Mouse (Mus musculus) kidney, adult 2 months (tissue): ENCODE data around the gene E130114P18Rik. TPM values are rescaled to one million over a fixed set of nuclear protein-coding genes. Genes with fewer than 3 reads are reported as not detected.

ENCODE experiments used
- DNase-seq: peaks from one replicate; pipeline ENCODE4 v3.0.0; 2021
- H3K27ac ChIP-seq: fragments of 200-500 bp; 2 replicates; pipeline ENCODE4 v1.5.1; 2012; ENCODE audit warnings: low read depth, low read length, control low read depth, inconsistent platforms; ENCODE audit not compliant: insufficient read depth
- H3K27me3 ChIP-seq: fragments of 200-500 bp; replicated peaks from 2 replicates; pipeline ENCODE4 v1.6.1; 2012; ENCODE audit warnings: mild to moderate bottlenecking, moderate library complexity, low read length, inconsistent platforms; ENCODE audit not compliant: control insufficient read depth, insufficient read depth
- H3K36me3 ChIP-seq: fragments of 200-500 bp; 2 replicates; pipeline ENCODE4 v1.6.1; 2012; ENCODE audit warnings: mild to moderate bottlenecking, moderate library complexity, low read length, inconsistent platforms; ENCODE audit not compliant: control insufficient read depth, insufficient read depth
- H3K4me1 ChIP-seq: fragments of 200-500 bp; 2 replicates; pipeline ENCODE4 v1.6.1; 2011; ENCODE audit warnings: low read length; ENCODE audit not compliant: control insufficient read depth, insufficient read depth
- H3K4me3 ChIP-seq: fragments of 200-500 bp; 2 replicates; pipeline ENCODE4 v1.5.1; 2011; ENCODE audit warnings: mild to moderate bottlenecking, low read depth, low read length, control low read depth; ENCODE audit not compliant: insufficient read depth
- CTCF ChIP-seq: fragments of 200-500 bp; conservative IDR thresholded peaks from 2 replicates; pipeline ENCODE4 v1.5.1; 2011; ENCODE audit warnings: low read depth, mild to moderate bottlenecking, control low read depth, low read length, moderate library complexity, mixed read lengths; ENCODE audit not compliant: insufficient read depth, insufficient read length
- POLR2A ChIP-seq: fragments of 200-500 bp; IDR thresholded peaks from one replicate; pipeline ENCODE4 v1.6.1; 2011; ENCODE audit warnings: low read depth, low read length, control low read depth
- WGBS: fragments of 180-500 bp; shearing (Covaris S2); methylation state at CpG from one replicate; pipeline ENCODE4 v1.1.7; 2018; 5-methylcytosine and 5-hydroxymethylcytosine counted together
- polyA plus RNA-seq: library from polyadenylated mRNA; depleted of rRNA; stranded (reverse); fragments of >200 nt; gene quantifications from 2 replicates; pipeline ENCODE4 v1.2.3, GENCODE M21; 2012

E130114P18Rik gene
- polyA plus RNA-seq, 1 experiment: 0.45 TPM

GRCm38 (mm10) chr4:97777081-97777705 is 685 bp downstream of the E130114P18Rik start:
- H3K36me3 ChIP-seq: no peaks in the 10 kb centered on the region
- TF ChIP-seq POLR2A: no peak
- no peak for TF ChIP-seq CTCF
- under 1% methylated on average over 59 of the region's 77 CpGs for WGBS
- DNase-seq: peak; percentile 61
- H3K4me1 ChIP-seq: peaks cover 5% of the 10 kb centered on the region; the same call in 1 of the 2 replicates
- H3K27me3 ChIP-seq: no peaks in the 10 kb centered on the region
- H3K27ac ChIP-seq: peak overlapping the region; percentile 85
- peak overlapping the region; percentile 100 for H3K4me3 ChIP-seq

GRCm38 (mm10) chr4:97776388-97777080 is 1.3 kb downstream of the E130114P18Rik start:
- no peaks in the 10 kb centered on the region for H3K36me3 ChIP-seq
- TF ChIP-seq POLR2A: no peak
- TF ChIP-seq CTCF: no peak
- WGBS: 4% methylated on average over 10 of the region's 10 CpGs
- DNase-seq: peak; percentile 43
- H3K4me1 ChIP-seq: peaks cover 5% of the 10 kb centered on the region; the same call in 1 of the 2 replicates
- H3K27me3 ChIP-seq: no peaks in the 10 kb centered on the region
- H3K27ac ChIP-seq: peak overlapping the region; percentile 85
- H3K4me3 ChIP-seq: peak overlapping the region; percentile 100

GRCm38 (mm10) chr4:97775494-97776265 is 2.2 kb downstream of the E130114P18Rik start:
- 0 out of 2 replicates have a peak, but pooled peaks have one; percentile 4 for TF ChIP-seq CTCF
- no peak for TF ChIP-seq POLR2A
- Histone ChIP-seq H3K27ac (peak overlapping the region; percentile 85), H3K4me1 (peaks cover 5% of the 10 kb centered on the region; the same call in 1 of the 2 replicates), H3K27me3 (no peaks in the 10 kb centered on the region), H3K4me3 (peak overlapping the region; percentile 56), H3K36me3 (no peaks in the 10 kb centered on the region)
- WGBS: 4% methylated on average over 20 of the region's 20 CpGs
- DNase-seq: peak; percentile 31

GRCm38 (mm10) chr4:97775059-97775458 is 2.8 kb downstream of the E130114P18Rik start:
- H3K36me3 ChIP-seq: no peaks in the 10 kb centered on the region
- H3K27ac ChIP-seq: peak overlapping the region; percentile 85
- H3K27me3 ChIP-seq: no peaks in the 10 kb centered on the region
- DNase-seq: peak; percentile 92
- peaks cover 4% of the 10 kb centered on the region; the same call in 1 of the 2 replicates for H3K4me1 ChIP-seq
- TF ChIP-seq POLR2A: no peak
- 0 out of 2 replicates have a peak, but pooled peaks have one; percentile 17 for TF ChIP-seq CTCF
- 2% methylated on average over 13 of the region's 13 CpGs for WGBS
- peak overlapping the region; percentile 19 for H3K4me3 ChIP-seq

GRCm38 (mm10) chr4:97774446-97774950 is 3.4 kb downstream of the E130114P18Rik start:
- TF ChIP-seq POLR2A (no peak), CTCF (no peak)
- Histone ChIP-seq H3K27ac (peak overlapping the region; percentile 85; the same call in 1 of the 2 replicates), H3K27me3 (no peaks in the 10 kb centered on the region), H3K36me3 (no peaks in the 10 kb centered on the region), H3K4me3 (no peak overlapping the region), H3K4me1 (no peaks in the 10 kb centered on the region; the same call in 1 of the 2 replicates)
- 34% methylated on average over 4 of the region's 4 CpGs for WGBS
- DNase-seq: no peak

GRCm38 (mm10) chr4:97773791-97774190 is 4.1 kb downstream of the E130114P18Rik start:
- Histone ChIP-seq H3K4me3 (no peak overlapping the region), H3K27ac (peak overlapping the region; percentile 97), H3K36me3 (no peaks in the 10 kb centered on the region), H3K27me3 (no peaks in the 10 kb centered on the region), H3K4me1 (no peaks in the 10 kb centered on the region; the same call in 1 of the 2 replicates)
- TF ChIP-seq POLR2A (no peak), CTCF (no peak)
- no peak for DNase-seq
- WGBS: 58% methylated on average over 2 of the region's 2 CpGs
